Mouse (Mus musculus): ENCODE data around the gene Map3k14.

GRCm38 (mm10) chr11:103285276-103285675 is 18.0 kb upstream of the Map3k14 start:
- no peak for TF ChIP-seq CTCF (IDR thresholded peaks at IDR 0.05; ENCODE audit: extremely low read depth, insufficient read length, insufficient replicate concordance, low read depth, low read length)
- TF ChIP-seq POLR2A (IDR thresholded peaks at IDR 0.05; ENCODE audit: low read depth, low read length), result no peak

Data from small intestine, adult 2 months (tissue).